Mouse (Mus musculus): ENCODE results near the gene Trmo. TPM values are rescaled to one million over a fixed set of nuclear protein-coding genes. Genes with fewer than 3 reads are reported as not detected.

Gene Trmo
- polyA plus RNA-seq (2014; fragmentation: Nextera tagmentation; extraction: Ambion mirVana) = 11.8 and 12.3 TPM in 2 replicates

- WGBS = under 1% methylated on average over 56 of the region's 56 CpGs
- H3K4me1 ChIP-seq (ENCODE audit: control insufficient read depth, insufficient read depth, low read length) = no peaks in the 10 kb centered on the region
- ATAC-seq (replicated peaks; ENCODE audit: insufficient number of reproducible peaks, low FRiP score, low TSS enrichment, low read depth) = peak; percentile 95
- H3K36me3 ChIP-seq (replicated peaks; ENCODE audit: control insufficient read depth, insufficient read depth, low read depth, low read length) = no peaks in the 10 kb centered on the region
- no peaks in the 10 kb centered on the region for H3K27me3 ChIP-seq (ENCODE audit: control insufficient read depth, insufficient read depth, low read length)
- peak; percentile 99 for DNase-seq (ENCODE audit: low spot score)
- H3K4me2 ChIP-seq (ENCODE audit: low read depth, low read length) = peak within 1 kb of the TSS; percentile 56
- H3K9me3 ChIP-seq (replicated peaks; ENCODE audit: control insufficient read depth, low read length) = no peaks in the 10 kb centered on the region
- peak within 1 kb of the TSS; percentile 90 for H3K27ac ChIP-seq (replicated peaks; ENCODE audit: low read depth, low read length)
- H3K4me3 ChIP-seq (ENCODE audit: low read depth, low read length) = peak within 1 kb of the TSS; percentile 60
- H3K9ac ChIP-seq (replicated peaks; ENCODE audit: low read length) = peak within 1 kb of the TSS; percentile 92
Observed at GRCm38 (mm10) chr4:46389013-46389611, at the start of gene Trmo. Trmo (minus strand) TSS chr4:46389437.

GRCm38 (mm10) chr4:46432339-46433036 lies 43.3 kb upstream of the Trmo start:
- Histone ChIP-seq H3K4me2 (ENCODE audit: low read depth, low read length) (no peak overlapping the region), H3K27ac (replicated peaks; ENCODE audit: low read depth, low read length) (no peak overlapping the region), H3K9me3 (replicated peaks; ENCODE audit: control insufficient read depth, low read length) (no peaks in the 10 kb centered on the region), H3K9ac (replicated peaks; ENCODE audit: low read length) (no peak overlapping the region), H3K4me1 (ENCODE audit: control insufficient read depth, insufficient read depth, low read length) (no peaks in the 10 kb centered on the region), H3K36me3 (replicated peaks; ENCODE audit: control insufficient read depth, insufficient read depth, low read depth, low read length) (no peaks in the 10 kb centered on the region), H3K27me3 (ENCODE audit: control insufficient read depth, insufficient read depth, low read length) (no peaks in the 10 kb centered on the region), H3K4me3 (ENCODE audit: low read depth, low read length) (no peak overlapping the region)
- WGBS = 90% methylated on average over 12 of the region's 12 CpGs
- ATAC-seq (replicated peaks; ENCODE audit: insufficient number of reproducible peaks, low FRiP score, low TSS enrichment, low read depth) = no peak
- no peak for DNase-seq (ENCODE audit: low spot score)

- ATAC-seq (replicated peaks; ENCODE audit: insufficient number of reproducible peaks, low FRiP score, low TSS enrichment, low read depth) (no peak), DNase-seq (ENCODE audit: low spot score) (no peak)
- Histone ChIP-seq H3K27me3 (ENCODE audit: control insufficient read depth, insufficient read depth, low read length) (no peaks in the 10 kb centered on the region), H3K4me2 (ENCODE audit: low read depth, low read length) (no peak overlapping the region), H3K4me1 (ENCODE audit: control insufficient read depth, insufficient read depth, low read length) (no peaks in the 10 kb centered on the region), H3K4me3 (ENCODE audit: low read depth, low read length) (no peak overlapping the region), H3K9me3 (replicated peaks; ENCODE audit: control insufficient read depth, low read length) (no peaks in the 10 kb centered on the region), H3K27ac (replicated peaks; ENCODE audit: low read depth, low read length) (no peak overlapping the region), H3K36me3 (replicated peaks; ENCODE audit: control insufficient read depth, insufficient read depth, low read depth, low read length) (no peaks in the 10 kb centered on the region), H3K9ac (replicated peaks; ENCODE audit: low read length) (no peak overlapping the region)
- 64% methylated on average over 10 of the region's 10 CpGs for WGBS
Observed at GRCm38 (mm10) chr4:46428903-46429499, 39.8 kb upstream of the Trmo start.

GRCm38 (mm10) chr4:46422625-46423024 lies 33.4 kb upstream of the Trmo start:
- WGBS = 78% methylated on average over 8 of the region's 8 CpGs
- Histone ChIP-seq H3K9me3 (replicated peaks; ENCODE audit: control insufficient read depth, low read length) (no peaks in the 10 kb centered on the region), H3K4me1 (ENCODE audit: control insufficient read depth, insufficient read depth, low read length) (no peaks in the 10 kb centered on the region), H3K4me3 (ENCODE audit: low read depth, low read length) (no peak overlapping the region), H3K9ac (replicated peaks; ENCODE audit: low read length) (no peak overlapping the region), H3K27ac (replicated peaks; ENCODE audit: low read depth, low read length) (no peak overlapping the region), H3K36me3 (replicated peaks; ENCODE audit: control insufficient read depth, insufficient read depth, low read depth, low read length) (no peaks in the 10 kb centered on the region), H3K27me3 (ENCODE audit: control insufficient read depth, insufficient read depth, low read length) (no peaks in the 10 kb centered on the region), H3K4me2 (ENCODE audit: low read depth, low read length) (no peak overlapping the region)
- ATAC-seq (replicated peaks; ENCODE audit: insufficient number of reproducible peaks, low FRiP score, low TSS enrichment, low read depth) = no peak
- DNase-seq (ENCODE audit: low spot score) = no peak

- Histone ChIP-seq H3K27ac (replicated peaks; ENCODE audit: low read depth, low read length) (no peak overlapping the region), H3K4me1 (ENCODE audit: control insufficient read depth, insufficient read depth, low read length) (no peaks in the 10 kb centered on the region), H3K4me2 (ENCODE audit: low read depth, low read length) (no peak overlapping the region), H3K4me3 (ENCODE audit: low read depth, low read length) (no peak overlapping the region), H3K27me3 (ENCODE audit: control insufficient read depth, insufficient read depth, low read length) (no peaks in the 10 kb centered on the region), H3K9ac (replicated peaks; ENCODE audit: low read length) (no peak overlapping the region), H3K9me3 (replicated peaks; ENCODE audit: control insufficient read depth, low read length) (no peaks in the 10 kb centered on the region), H3K36me3 (replicated peaks; ENCODE audit: control insufficient read depth, insufficient read depth, low read depth, low read length) (no peaks in the 10 kb centered on the region)
- WGBS = 88% methylated on average over 9 of the region's 9 CpGs
- DNase-seq (ENCODE audit: low spot score) (no peak), ATAC-seq (replicated peaks; ENCODE audit: insufficient number of reproducible peaks, low FRiP score, low TSS enrichment, low read depth) (no peak)
Observed at GRCm38 (mm10) chr4:46418851-46419250, 29.6 kb upstream of the Trmo start.

GRCm38 (mm10) chr4:46417491-46417890 lies 28.3 kb upstream of the Trmo start:
- Histone ChIP-seq H3K4me3 (ENCODE audit: low read depth, low read length) (no peak overlapping the region), H3K4me1 (ENCODE audit: control insufficient read depth, insufficient read depth, low read length) (no peaks in the 10 kb centered on the region), H3K27me3 (ENCODE audit: control insufficient read depth, insufficient read depth, low read length) (no peaks in the 10 kb centered on the region), H3K9me3 (replicated peaks; ENCODE audit: control insufficient read depth, low read length) (no peaks in the 10 kb centered on the region), H3K36me3 (replicated peaks; ENCODE audit: control insufficient read depth, insufficient read depth, low read depth, low read length) (no peaks in the 10 kb centered on the region), H3K27ac (replicated peaks; ENCODE audit: low read depth, low read length) (no peak overlapping the region), H3K4me2 (ENCODE audit: low read depth, low read length) (no peak overlapping the region), H3K9ac (replicated peaks; ENCODE audit: low read length) (no peak overlapping the region)
- DNase-seq (ENCODE audit: low spot score) (no peak), ATAC-seq (replicated peaks; ENCODE audit: insufficient number of reproducible peaks, low FRiP score, low TSS enrichment, low read depth) (no peak)
- WGBS = 60% methylated on average over 3 of the region's 3 CpGs

- Histone ChIP-seq H3K4me1 (ENCODE audit: control insufficient read depth, insufficient read depth, low read length) (no peaks in the 10 kb centered on the region), H3K9ac (replicated peaks; ENCODE audit: low read length) (no peak within 1 kb of the TSS), H3K36me3 (replicated peaks; ENCODE audit: control insufficient read depth, insufficient read depth, low read depth, low read length) (no peaks in the 10 kb centered on the region), H3K9me3 (replicated peaks; ENCODE audit: control insufficient read depth, low read length) (no peaks in the 10 kb centered on the region), H3K27me3 (ENCODE audit: control insufficient read depth, insufficient read depth, low read length) (no peaks in the 10 kb centered on the region), H3K27ac (replicated peaks; ENCODE audit: low read depth, low read length) (no peak within 1 kb of the TSS), H3K4me3 (ENCODE audit: low read depth, low read length) (no peak within 1 kb of the TSS), H3K4me2 (ENCODE audit: low read depth, low read length) (no peak within 1 kb of the TSS)
- DNase-seq (ENCODE audit: low spot score) (no peak), ATAC-seq (replicated peaks; ENCODE audit: insufficient number of reproducible peaks, low FRiP score, low TSS enrichment, low read depth) (no peak)
- 74% methylated on average over 7 of the region's 7 CpGs for WGBS
Observed at GRCm38 (mm10) chr4:46413406-46413805, 24.2 kb upstream of the Trmo start, which contains the start of gene Hemgn. Hemgn (minus strand) TSS chr4:46413506.

- no peaks in the 10 kb centered on the region for H3K36me3 ChIP-seq (replicated peaks; ENCODE audit: control insufficient read depth, insufficient read depth, low read depth, low read length)
- no peaks in the 10 kb centered on the region for H3K27me3 ChIP-seq (ENCODE audit: control insufficient read depth, insufficient read depth, low read length)
- DNase-seq (ENCODE audit: low spot score) (no peak), ATAC-seq (replicated peaks; ENCODE audit: insufficient number of reproducible peaks, low FRiP score, low TSS enrichment, low read depth) (no peak)
- H3K9ac ChIP-seq (replicated peaks; ENCODE audit: low read length) = no peak overlapping the region
- H3K4me1 ChIP-seq (ENCODE audit: control insufficient read depth, insufficient read depth, low read length) = no peaks in the 10 kb centered on the region
- H3K27ac ChIP-seq (replicated peaks; ENCODE audit: low read depth, low read length) = no peak overlapping the region
- H3K9me3 ChIP-seq (replicated peaks; ENCODE audit: control insufficient read depth, low read length) = no peaks in the 10 kb centered on the region
- H3K4me3 ChIP-seq (ENCODE audit: low read depth, low read length) = no peak overlapping the region
- 53% methylated on average over 1 of the region's 1 CpGs for WGBS
- H3K4me2 ChIP-seq (ENCODE audit: low read depth, low read length) = no peak overlapping the region
Observed at GRCm38 (mm10) chr4:46412113-46412512, 22.9 kb upstream of the Trmo start.

Data from embryonic facial prominence, embryonic 11.5 days (tissue).